Mouse (Mus musculus): ENCODE measurements around the gene P2rx1. TPM values are rescaled to one million over a fixed set of nuclear protein-coding genes. Genes with fewer than 3 reads are reported as not detected.

The P2rx1 gene
- polyA plus RNA-seq, 1 experiment from 2014 or later = 2.2 TPM

GRCm38 (mm10) chr11:73026961-73027360 lies 28.1 kb downstream of the P2rx1 start:
- H3K27ac ChIP-seq (ENCODE audit: low read length) = no peak overlapping the region
- H3K36me3 ChIP-seq (ENCODE audit: control insufficient read depth, insufficient read depth, low read length) = no peaks in the 10 kb centered on the region
- H3K4me3 ChIP-seq (ENCODE audit: low read length) = no peak overlapping the region
- H3K9me3 ChIP-seq (ENCODE audit: control insufficient read depth, low read length) = no peaks in the 10 kb centered on the region
- peaks cover 28% of the 10 kb centered on the region for H3K4me1 ChIP-seq (replicated peaks; ENCODE audit: control insufficient read depth, insufficient read depth, low read length)
- H3K4me2 ChIP-seq (ENCODE audit: low read depth, low read length) = no peak overlapping the region
- no peaks in the 10 kb centered on the region for H3K27me3 ChIP-seq (ENCODE audit: control insufficient read depth, insufficient read depth, low read depth, low read length)
- peak; percentile 8; the same call in 1 of the 2 replicates for ATAC-seq (ENCODE audit: low read depth)
- WGBS = 34% methylated on average over 8 of the region's 8 CpGs
- peak overlapping the region; percentile 48 for H3K9ac ChIP-seq (ENCODE audit: low read length)

DNA sequence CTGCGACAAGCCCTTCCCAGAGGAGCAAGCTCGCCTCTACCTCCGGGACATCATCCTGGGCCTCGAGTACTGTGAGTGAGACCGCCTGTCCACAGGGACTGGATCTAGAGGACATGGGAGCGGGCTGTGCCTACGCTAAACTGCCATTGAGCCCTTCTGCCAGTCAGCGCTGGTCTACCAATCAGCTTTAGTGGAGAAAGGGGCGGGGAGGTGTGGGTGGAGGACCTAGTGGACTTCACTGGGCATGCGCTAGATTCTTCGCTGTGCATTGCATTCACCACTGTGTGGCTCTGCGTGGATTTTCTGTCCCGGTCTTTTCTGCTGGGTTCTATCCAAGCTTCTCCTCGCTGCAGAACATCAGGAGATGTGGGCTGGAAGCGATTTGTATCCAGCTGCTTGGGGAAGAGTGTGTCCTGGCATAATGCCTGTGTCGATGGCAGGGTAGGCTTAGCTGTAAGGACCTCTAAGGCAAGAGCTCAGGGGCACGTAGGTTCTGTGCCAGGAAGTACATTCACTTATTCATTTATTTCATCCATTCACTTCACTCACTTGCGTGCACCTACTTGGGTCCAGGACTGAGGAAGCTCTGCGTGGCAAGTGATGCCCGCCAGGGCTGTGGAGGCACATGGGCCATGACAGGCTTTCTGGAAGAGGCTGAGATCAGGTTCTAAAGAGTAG lies 32.1 kb downstream of the P2rx1 start:
- peak; percentile 96 for ATAC-seq (ENCODE audit: low read depth)
- Histone ChIP-seq H3K36me3 (ENCODE audit: control insufficient read depth, insufficient read depth, low read length) (no peaks in the 10 kb centered on the region), H3K4me3 (ENCODE audit: low read length) (peak overlapping the region; percentile 30), H3K9me3 (ENCODE audit: control insufficient read depth, low read length) (no peaks in the 10 kb centered on the region), H3K9ac (ENCODE audit: low read length) (peak overlapping the region; percentile 58), H3K4me2 (ENCODE audit: low read depth, low read length) (peak overlapping the region; percentile 61), H3K27me3 (ENCODE audit: control insufficient read depth, insufficient read depth, low read depth, low read length) (no peaks in the 10 kb centered on the region), H3K4me1 (replicated peaks; ENCODE audit: control insufficient read depth, insufficient read depth, low read length) (peaks cover 8% of the 10 kb centered on the region; the same call in 1 of the 2 replicates), H3K27ac (ENCODE audit: low read length) (peak overlapping the region; percentile 68)
- WGBS = 16% methylated on average over 20 of the region's 20 CpGs

DNA sequence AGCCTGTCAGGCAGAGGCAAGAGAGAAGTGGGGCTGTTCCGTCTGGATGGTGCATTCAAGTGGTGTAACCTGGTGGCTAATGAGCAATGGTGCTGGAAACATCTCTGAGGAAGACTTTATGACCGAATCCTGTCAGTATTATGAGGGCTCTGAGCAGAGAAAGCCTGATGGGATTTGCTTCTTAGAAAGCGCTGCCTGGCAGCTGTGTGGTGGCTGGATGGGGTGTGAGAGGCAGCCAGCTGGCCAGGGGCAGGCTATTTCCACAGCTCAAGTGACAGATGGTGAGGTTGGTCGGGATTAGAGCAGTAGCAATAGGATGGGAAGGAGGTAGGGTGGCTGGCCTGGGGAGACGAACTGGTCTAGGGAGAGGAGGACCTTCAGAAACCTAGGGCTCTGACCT lies 32.6 kb downstream of the P2rx1 start:
- Histone ChIP-seq H3K9ac (ENCODE audit: low read length) (peak overlapping the region; percentile 51; the same call in 1 of the 2 replicates), H3K4me3 (ENCODE audit: low read length) (no peak overlapping the region), H3K4me1 (replicated peaks; ENCODE audit: control insufficient read depth, insufficient read depth, low read length) (peaks cover 8% of the 10 kb centered on the region; the same call in 1 of the 2 replicates), H3K27me3 (ENCODE audit: control insufficient read depth, insufficient read depth, low read depth, low read length) (no peaks in the 10 kb centered on the region), H3K4me2 (ENCODE audit: low read depth, low read length) (peak overlapping the region; percentile 61; the same call in 1 of the 2 replicates), H3K36me3 (ENCODE audit: control insufficient read depth, insufficient read depth, low read length) (no peaks in the 10 kb centered on the region), H3K27ac (ENCODE audit: low read length) (no peak overlapping the region), H3K9me3 (ENCODE audit: control insufficient read depth, low read length) (no peaks in the 10 kb centered on the region)
- no peak for ATAC-seq (ENCODE audit: low read depth)
- 74% methylated on average over 5 of the region's 5 CpGs for WGBS

GRCm38 (mm10) chr11:73036077-73036476 lies 37.2 kb downstream of the P2rx1 start:
- no peak overlapping the region for H3K9ac ChIP-seq (ENCODE audit: low read length)
- no peaks in the 10 kb centered on the region for H3K9me3 ChIP-seq (ENCODE audit: control insufficient read depth, low read length)
- no peak overlapping the region for H3K4me2 ChIP-seq (ENCODE audit: low read depth, low read length)
- no peak for ATAC-seq (ENCODE audit: low read depth)
- 78% methylated on average over 7 of the region's 7 CpGs for WGBS
- no peaks in the 10 kb centered on the region for H3K27me3 ChIP-seq (ENCODE audit: control insufficient read depth, insufficient read depth, low read depth, low read length)
- H3K4me1 ChIP-seq (replicated peaks; ENCODE audit: control insufficient read depth, insufficient read depth, low read length) = peaks cover 3% of the 10 kb centered on the region; the same call in 1 of the 2 replicates
- no peak overlapping the region for H3K4me3 ChIP-seq (ENCODE audit: low read length)
- H3K36me3 ChIP-seq (ENCODE audit: control insufficient read depth, insufficient read depth, low read length) = no peaks in the 10 kb centered on the region
- no peak overlapping the region for H3K27ac ChIP-seq (ENCODE audit: low read length)

- no peaks in the 10 kb centered on the region for H3K9me3 ChIP-seq (ENCODE audit: control insufficient read depth, low read length)
- 59% methylated on average over 6 of the region's 6 CpGs for WGBS
- H3K27me3 ChIP-seq (ENCODE audit: control insufficient read depth, insufficient read depth, low read depth, low read length) = no peaks in the 10 kb centered on the region
- no peak overlapping the region for H3K27ac ChIP-seq (ENCODE audit: low read length)
- H3K4me2 ChIP-seq (ENCODE audit: low read depth, low read length) = no peak overlapping the region
- no peaks in the 10 kb centered on the region for H3K4me1 ChIP-seq (replicated peaks; ENCODE audit: control insufficient read depth, insufficient read depth, low read length)
- H3K36me3 ChIP-seq (ENCODE audit: control insufficient read depth, insufficient read depth, low read length) = no peaks in the 10 kb centered on the region
- no peak for ATAC-seq (ENCODE audit: low read depth)
- H3K4me3 ChIP-seq (ENCODE audit: low read length) = no peak overlapping the region
- no peak overlapping the region for H3K9ac ChIP-seq (ENCODE audit: low read length)
These were observed 38.0 kb downstream of the P2rx1 start for GRCm38 (mm10) chr11:73036889-73037288.

DNA sequence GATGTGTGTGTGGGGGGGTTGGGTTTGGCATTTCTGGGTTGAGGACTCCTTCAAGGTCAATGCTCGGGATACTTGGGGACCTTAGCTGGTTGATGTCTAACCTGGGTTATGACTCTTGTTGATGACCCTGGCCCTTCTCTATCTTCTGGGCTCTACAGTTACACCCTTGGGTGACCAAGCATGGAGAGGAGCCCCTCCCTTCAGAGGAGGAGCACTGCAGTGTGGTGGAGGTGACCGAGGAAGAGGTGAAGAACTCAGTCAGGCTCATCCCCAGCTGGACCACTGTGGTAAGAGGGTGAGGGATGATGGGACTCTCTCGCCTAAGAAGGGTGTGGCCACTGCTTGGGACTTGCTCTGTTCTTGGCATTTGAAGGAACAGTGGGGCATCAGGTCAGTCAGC lies 38.8 kb downstream of the P2rx1 start:
- Histone ChIP-seq H3K4me3 (ENCODE audit: low read length) (no peak overlapping the region), H3K9ac (ENCODE audit: low read length) (no peak overlapping the region), H3K4me1 (replicated peaks; ENCODE audit: control insufficient read depth, insufficient read depth, low read length) (no peaks in the 10 kb centered on the region), H3K27ac (ENCODE audit: low read length) (no peak overlapping the region), H3K9me3 (ENCODE audit: control insufficient read depth, low read length) (no peaks in the 10 kb centered on the region), H3K36me3 (ENCODE audit: control insufficient read depth, insufficient read depth, low read length) (no peaks in the 10 kb centered on the region), H3K27me3 (ENCODE audit: control insufficient read depth, insufficient read depth, low read depth, low read length) (no peaks in the 10 kb centered on the region), H3K4me2 (ENCODE audit: low read depth, low read length) (no peak overlapping the region)
- WGBS = 91% methylated on average over 3 of the region's 3 CpGs
- ATAC-seq (ENCODE audit: low read depth) = no peak

DNA sequence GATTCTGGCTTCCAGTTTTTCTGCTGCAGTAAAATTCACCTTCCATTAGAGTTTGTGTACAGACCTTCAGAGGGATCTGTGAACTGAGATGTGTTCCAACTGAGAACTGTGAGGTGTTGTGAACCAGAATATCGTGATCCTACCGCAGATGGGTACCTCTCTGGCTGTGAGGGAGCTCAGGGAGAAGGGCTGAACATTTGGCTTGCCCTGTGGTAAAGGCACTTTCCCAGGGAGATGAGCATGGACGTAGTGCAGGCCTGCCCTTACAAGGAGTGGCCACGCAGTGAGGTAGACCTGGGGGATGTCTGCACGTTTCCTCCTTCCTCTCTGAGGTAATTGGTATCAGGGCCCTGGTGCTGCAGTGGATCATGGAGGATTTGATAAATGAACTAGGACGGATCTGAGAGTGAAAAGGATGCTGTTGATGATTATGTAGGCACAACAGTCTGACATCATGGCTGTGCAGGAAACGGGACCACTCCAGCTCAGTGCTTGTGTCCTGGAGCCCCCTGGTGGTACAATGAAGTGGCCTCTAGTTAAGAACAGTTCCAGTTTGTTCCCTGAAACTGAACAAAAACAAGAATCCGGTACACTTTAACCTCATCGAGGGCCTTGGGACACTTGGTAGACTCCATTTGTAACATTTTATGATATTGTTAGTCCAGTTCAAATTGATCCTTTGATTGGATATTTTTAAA lies 40.3 kb downstream of the P2rx1 start:
- Histone ChIP-seq H3K4me3 (ENCODE audit: low read length) (no peak overlapping the region), H3K9me3 (ENCODE audit: control insufficient read depth, low read length) (no peaks in the 10 kb centered on the region), H3K36me3 (ENCODE audit: control insufficient read depth, insufficient read depth, low read length) (no peaks in the 10 kb centered on the region), H3K27me3 (ENCODE audit: control insufficient read depth, insufficient read depth, low read depth, low read length) (no peaks in the 10 kb centered on the region), H3K4me1 (replicated peaks; ENCODE audit: control insufficient read depth, insufficient read depth, low read length) (no peaks in the 10 kb centered on the region), H3K27ac (ENCODE audit: low read length) (no peak overlapping the region), H3K4me2 (ENCODE audit: low read depth, low read length) (no peak overlapping the region), H3K9ac (ENCODE audit: low read length) (no peak overlapping the region)
- peak; percentile 63; the same call in 1 of the 2 replicates for ATAC-seq (ENCODE audit: low read depth)
- 48% methylated on average over 9 of the region's 9 CpGs for WGBS

DNA sequence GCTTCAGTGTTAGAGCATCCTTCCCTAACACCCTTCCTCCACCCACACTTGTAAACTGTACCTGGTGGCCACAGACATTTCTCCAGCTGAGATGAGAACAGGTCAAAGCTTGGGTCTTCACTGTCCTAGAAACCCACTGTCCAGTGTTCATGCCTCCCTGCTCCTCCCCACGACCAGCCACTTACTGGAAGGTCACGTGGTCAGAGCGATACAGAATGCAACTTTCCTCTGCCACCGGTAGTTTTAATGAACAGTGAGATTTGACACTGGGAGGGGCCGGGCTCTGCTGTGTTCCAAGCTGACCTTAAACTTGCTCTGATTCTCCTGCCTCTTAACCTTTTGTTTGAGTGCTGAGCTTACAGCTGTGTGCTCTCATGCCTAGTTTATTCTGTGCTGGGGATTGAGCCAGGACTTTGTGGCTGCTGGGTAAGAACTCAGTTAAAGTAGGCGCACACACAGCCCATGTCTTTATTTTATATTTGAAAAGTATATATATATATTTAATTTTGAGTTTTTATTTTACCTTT lies 45.4 kb downstream of the P2rx1 start:
- Histone ChIP-seq H3K27me3 (ENCODE audit: control insufficient read depth, insufficient read depth, low read depth, low read length) (no peaks in the 10 kb centered on the region), H3K4me1 (replicated peaks; ENCODE audit: control insufficient read depth, insufficient read depth, low read length) (peaks cover 13% of the 10 kb centered on the region), H3K9ac (ENCODE audit: low read length) (0 out of 2 replicates have a peak overlapping the region, but pooled peaks have one; percentile 4), H3K9me3 (ENCODE audit: control insufficient read depth, low read length) (no peaks in the 10 kb centered on the region), H3K27ac (ENCODE audit: low read length) (no peak overlapping the region), H3K4me3 (ENCODE audit: low read length) (no peak overlapping the region), H3K36me3 (ENCODE audit: control insufficient read depth, insufficient read depth, low read length) (no peaks in the 10 kb centered on the region), H3K4me2 (ENCODE audit: low read depth, low read length) (no peak overlapping the region)
- 17% methylated on average over 6 of the region's 6 CpGs for WGBS
- ATAC-seq (ENCODE audit: low read depth) = no peak

DNA sequence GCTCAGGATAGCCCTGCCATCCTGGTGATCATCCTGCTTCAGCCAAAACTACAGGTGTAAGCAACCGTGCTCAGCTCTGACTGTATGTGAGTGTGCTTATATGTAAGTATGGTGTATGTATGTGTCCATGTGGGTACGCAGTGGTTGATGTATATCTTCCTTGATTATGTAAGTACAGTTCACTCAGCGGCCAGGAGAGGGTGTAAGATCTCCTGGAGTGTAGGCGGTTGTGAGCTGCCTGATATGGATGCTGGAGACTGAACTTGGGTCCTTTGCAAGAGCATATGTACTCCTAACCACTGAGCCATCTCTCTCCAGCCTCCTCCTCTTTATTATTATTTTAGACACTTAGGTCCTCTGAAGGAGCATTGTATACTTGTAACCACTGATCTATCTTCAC lies 45.9 kb downstream of the P2rx1 start:
- Histone ChIP-seq H3K4me1 (replicated peaks; ENCODE audit: control insufficient read depth, insufficient read depth, low read length) (peaks cover 16% of the 10 kb centered on the region), H3K9ac (ENCODE audit: low read length) (no peak overlapping the region), H3K4me2 (ENCODE audit: low read depth, low read length) (no peak overlapping the region), H3K36me3 (ENCODE audit: control insufficient read depth, insufficient read depth, low read length) (no peaks in the 10 kb centered on the region), H3K4me3 (ENCODE audit: low read length) (no peak overlapping the region), H3K9me3 (ENCODE audit: control insufficient read depth, low read length) (no peaks in the 10 kb centered on the region), H3K27me3 (ENCODE audit: control insufficient read depth, insufficient read depth, low read depth, low read length) (no peaks in the 10 kb centered on the region), H3K27ac (ENCODE audit: low read length) (no peak overlapping the region)
- 68% methylated on average over 4 of the region's 4 CpGs for WGBS
- no peak for ATAC-seq (ENCODE audit: low read depth)

Measured in lung, embryonic 16.5 days (tissue).